Mouse (Mus musculus) neutrophil, adult 5-6 weeks (primary cell): ENCODE results near the gene Kcnc3. TPM values are rescaled to one million over a fixed set of nuclear protein-coding genes. Genes with fewer than 3 reads are reported as not detected.

Experiments
- ATAC-seq: fragments of 151-379, 151-347 bp; 2 replicates; pipeline ENCODE4 v1.8.0; 2017; ENCODE audit warnings: mild to moderate bottlenecking, moderate TSS enrichment; ENCODE audit not compliant: insufficient number of reproducible peaks, poor library complexity, low FRiP score, severe bottlenecking; ENCODE audit errors: extremely low read depth
- total RNA-seq: library from RNA; stranded (forward); fragments of 200-1000 nt; gene quantifications from 2 replicates; pipeline ENCODE4 v1.2.3, GENCODE M21; 2017

The Kcnc3 gene
- total RNA-seq, 1 experiment from 2014 or later: 0.81 TPM

DNA sequence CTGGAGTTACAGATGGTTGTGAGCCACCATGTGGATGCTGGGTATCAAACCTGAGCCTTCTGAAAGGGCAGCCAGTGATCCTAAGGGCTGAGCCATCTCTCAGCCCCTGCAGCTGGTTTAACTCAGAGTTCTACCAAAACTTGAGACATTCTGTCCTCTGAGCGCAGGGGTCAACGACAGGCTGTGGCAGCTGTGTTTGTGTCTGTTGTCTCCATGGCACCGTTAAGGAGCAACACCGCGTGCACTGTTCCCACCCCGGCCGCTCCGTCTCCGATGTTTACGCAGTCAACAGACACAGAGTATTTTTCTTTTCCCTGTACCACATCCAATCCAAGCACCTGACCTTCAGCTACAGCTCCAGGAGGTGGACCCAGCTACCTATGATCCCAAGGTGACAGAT lies 57.3 kb downstream of the Kcnc3 start:
- no peak for ATAC-seq

DNA sequence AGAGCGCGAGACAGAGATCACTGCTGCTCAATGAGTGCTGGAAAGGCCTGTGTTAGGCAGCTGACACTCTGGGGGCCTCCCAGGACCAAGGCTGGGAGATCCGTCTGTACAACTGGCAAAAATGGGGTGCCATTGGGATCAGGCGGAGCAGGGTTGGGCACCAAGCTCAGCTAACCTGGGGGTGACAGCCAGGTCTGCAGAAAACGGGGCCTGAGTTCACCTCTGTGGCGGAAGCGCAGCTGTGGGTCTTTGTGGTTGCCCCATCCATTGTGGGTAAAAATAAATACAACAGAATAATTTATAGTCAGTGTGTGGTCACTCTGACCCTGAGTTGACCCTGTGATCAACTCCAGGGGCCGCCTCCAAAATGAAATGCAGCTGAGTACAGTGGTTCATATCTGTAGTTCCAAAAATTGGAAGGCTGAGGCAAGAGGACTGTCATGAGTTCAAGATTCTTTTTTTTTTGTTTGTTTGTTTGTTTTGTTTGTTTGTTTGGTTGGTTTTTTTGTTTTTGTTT lies 58.7 kb downstream of the Kcnc3 start:
- no peak for ATAC-seq

DNA sequence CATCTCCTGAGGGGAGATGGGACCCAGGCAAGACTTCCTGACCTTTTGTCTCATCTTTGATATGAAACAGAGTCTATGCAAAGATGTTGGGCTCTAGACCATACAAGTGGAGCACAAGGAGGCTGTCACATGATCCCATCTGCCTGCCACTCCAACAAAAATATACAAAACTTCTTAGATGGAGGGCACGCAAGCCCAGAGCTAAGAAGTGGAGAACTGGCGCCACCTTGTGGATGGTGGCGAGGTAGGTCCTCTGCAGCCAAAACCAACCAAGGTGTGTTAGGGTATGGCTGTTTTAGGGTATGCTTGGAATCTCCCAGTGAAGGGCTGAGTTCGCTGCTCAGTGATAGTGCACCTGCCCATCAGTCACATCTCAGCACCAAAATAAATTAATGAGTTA lies 59.5 kb downstream of the Kcnc3 start:
- no peak for ATAC-seq

DNA sequence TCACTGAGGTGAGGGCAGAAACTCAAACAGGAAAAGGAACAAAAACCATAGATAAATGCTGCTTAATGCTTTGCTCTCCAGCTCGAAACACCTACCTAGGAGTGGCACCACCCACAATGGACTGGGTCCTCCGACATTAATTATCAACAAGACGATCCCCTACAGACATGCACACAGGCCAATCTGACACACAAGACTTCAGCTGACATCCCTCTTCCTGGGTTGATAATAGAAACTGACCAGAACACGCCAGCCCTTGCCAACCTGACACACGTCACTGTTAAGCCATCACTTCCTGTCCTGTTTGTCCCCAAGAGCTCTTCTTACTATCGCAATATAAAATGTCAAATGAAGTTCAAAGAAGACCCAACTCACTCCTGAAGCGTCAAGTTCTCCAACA lies 61.0 kb downstream of the Kcnc3 start:
- no peak for ATAC-seq

DNA sequence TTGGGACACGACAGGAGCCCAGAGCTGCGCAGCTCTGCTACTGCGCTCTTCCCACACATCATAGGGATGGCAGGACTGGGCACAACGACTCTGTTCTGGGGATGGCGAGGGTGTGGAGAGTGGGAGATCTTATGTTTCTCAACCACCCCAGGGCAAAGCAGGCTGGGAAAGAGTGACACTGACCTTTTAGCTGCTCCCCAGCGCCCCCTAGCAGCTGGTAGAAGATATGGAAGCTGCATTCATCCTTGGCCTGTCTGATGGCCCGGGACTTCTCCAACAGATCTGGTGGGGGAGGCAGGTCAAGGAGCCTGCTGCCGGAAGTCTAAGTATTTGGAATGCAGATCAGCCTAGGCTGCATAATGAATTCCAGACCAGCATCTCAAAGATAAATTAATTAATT lies 63.3 kb downstream of the Kcnc3 start:
- no peak for ATAC-seq

Other genes starting within 250 kb of the Kcnc3 start
- not detected in 2 replicates for gene Syt3, start 206.6 kb upstream of the Kcnc3 start, total RNA-seq
- gene 1700008O03Rik, start 204.8 kb upstream of the Kcnc3 start, total RNA-seq: not detected in 2 replicates
- not detected in 2 replicates for gene Lrrc4b, start 161.6 kb upstream of the Kcnc3 start, total RNA-seq
- not detected in 2 replicates for gene Aspdh, start 125.3 kb upstream of the Kcnc3 start, total RNA-seq
- 19.9 and 24.7 TPM in 2 replicates for gene Josd2, start 122.7 kb upstream of the Kcnc3 start, total RNA-seq
- 29.0 and 37.8 TPM in 2 replicates for gene Emc10, start 94.1 kb upstream of the Kcnc3 start, total RNA-seq
- gene Fam71e1, start 94.1 kb upstream of the Kcnc3 start, total RNA-seq: 7.3 and 7.6 TPM in 2 replicates
- 3.7 and 7.9 TPM in 2 replicates for gene Mybpc2, start 66.0 kb upstream of the Kcnc3 start, total RNA-seq
- 205 and 207 TPM in 2 replicates for gene Spib, start 58.6 kb upstream of the Kcnc3 start, total RNA-seq
- gene Pold1, start 41.8 kb upstream of the Kcnc3 start, total RNA-seq: 53.4 and 61.8 TPM in 2 replicates
- 180 and 184 TPM in 2 replicates for gene Nr1h2, start 36.7 kb upstream of the Kcnc3 start, total RNA-seq
- gene Napsa, start 18.3 kb upstream of the Kcnc3 start, total RNA-seq: 115 and 117 TPM in 2 replicates
- gene Myh14, start 80.2 kb downstream of the Kcnc3 start, total RNA-seq: not detected in 2 replicates
- not detected in 2 replicates for gene Izumo2, start 118.1 kb downstream of the Kcnc3 start, total RNA-seq
- gene Vrk3, start 157.7 kb downstream of the Kcnc3 start, total RNA-seq: 49.1 and 52.8 TPM in 2 replicates
- gene Zfp473, start 160.4 kb downstream of the Kcnc3 start, total RNA-seq: 0.98 and 1.5 TPM in 2 replicates
- 40.6 and 42.0 TPM in 2 replicates for gene Nup62, start 225.4 kb downstream of the Kcnc3 start, total RNA-seq
- 25.3 and 28.3 TPM in 2 replicates for gene Il4i1, start 225.7 kb downstream of the Kcnc3 start, total RNA-seq
- 1.3 and 1.8 TPM in 2 replicates for gene Atf5, start 226.0 kb downstream of the Kcnc3 start, total RNA-seq